Mouse (Mus musculus) v-Abl transformed pro-B cells (cell line): Measurements from ENCODE around the gene St6galnac6.

Experiments used
- in situ Hi-C, 2 experiments: fragments of 400-800 bp; cut with MboI; formaldehyde crosslinking; loops; one replicate each; pipeline ENCODE4 v1.15.1; 2025; ENCODE audit not compliant: unreplicated experiment in 2 of 2

The St6galnac6 gene

GRCm38 (mm10) chr2:32582830-32583799 is 16.4 kb upstream of the St6galnac6 start:
- in situ Hi-C loops: loop anchor here in 1 of 2 experiments (25.0 kb wide), 1 partner anchor 104 kb away; no protein-coding TSS in a partner anchor

GRCm38 (mm10) chr2:32585149-32585714 is 14.3 kb upstream of the St6galnac6 start:
- in situ Hi-C loops: loop anchor here in 1 of 2 experiments (25.0 kb wide), 1 partner anchor 102 kb away; no protein-coding TSS in a partner anchor

GRCm38 (mm10) chr2:32586871-32587351 is 12.6 kb upstream of the St6galnac6 start, which contains the start of gene St6galnac4:
TSS of gene St6galnac4 (plus strand) at chr2:32587095.
- in situ Hi-C loops: loop anchor here in 1 of 2 experiments (25.0 kb wide), 1 partner anchor 100 kb away; no protein-coding TSS in a partner anchor

- in situ Hi-C loops: loop anchor here in 1 of 2 experiments (25.0 kb wide), 1 partner anchor 99 kb away; no protein-coding TSS in a partner anchor
Observed at GRCm38 (mm10) chr2:32587731-32588321, 11.7 kb upstream of the St6galnac6 start.

GRCm38 (mm10) chr2:32589213-32589795 is 10.2 kb upstream of the St6galnac6 start:
- in situ Hi-C loops: loop anchor here in 1 of 2 experiments (25.0 kb wide), 1 partner anchor 98 kb away; no protein-coding TSS in a partner anchor

- in situ Hi-C loops: loop anchor here in 1 of 2 experiments (25.0 kb wide), 1 partner anchor 97 kb away; no protein-coding TSS in a partner anchor
Observed at GRCm38 (mm10) chr2:32590224-32590623, 9.3 kb upstream of the St6galnac6 start.

- in situ Hi-C loops: loop anchor here in 1 of 2 experiments (25.0 kb wide), 1 partner anchor 96 kb away; no protein-coding TSS in a partner anchor
Observed at GRCm38 (mm10) chr2:32591249-32591648, 8.3 kb upstream of the St6galnac6 start.

- in situ Hi-C loops: loop anchor here in 1 of 2 experiments (25.0 kb wide), 1 partner anchor 91 kb away; no protein-coding TSS in a partner anchor
Observed at GRCm38 (mm10) chr2:32596725-32597124, 2.8 kb upstream of the St6galnac6 start.

GRCm38 (mm10) chr2:32597248-32597647 is 2.3 kb upstream of the St6galnac6 start:
- in situ Hi-C loops: loop anchor here in 1 of 2 experiments (25.0 kb wide), 1 partner anchor 90 kb away; no protein-coding TSS in a partner anchor

GRCm38 (mm10) chr2:32597699-32598098 is 1.8 kb upstream of the St6galnac6 start:
- in situ Hi-C loops: loop anchor here in 1 of 2 experiments (25.0 kb wide), 1 partner anchor 90 kb away; no protein-coding TSS in a partner anchor

- in situ Hi-C loops: loop anchor here in 1 of 2 experiments (25.0 kb wide), 1 partner anchor 89 kb away; no protein-coding TSS in a partner anchor
Observed at GRCm38 (mm10) chr2:32598506-32598905, 1.0 kb upstream of the St6galnac6 start.

GRCm38 (mm10) chr2:32601417-32602065 is 2.0 kb downstream of the St6galnac6 start:
- in situ Hi-C loops: no loop called here

- in situ Hi-C loops: no loop called here
Observed at GRCm38 (mm10) chr2:32602600-32603054, 3.1 kb downstream of the St6galnac6 start.

- in situ Hi-C loops: no loop called here
Observed at GRCm38 (mm10) chr2:32604631-32605030, 5.1 kb downstream of the St6galnac6 start.

GRCm38 (mm10) chr2:32606161-32607142 is 6.9 kb downstream of the St6galnac6 start:
- in situ Hi-C loops: no loop called here

GRCm38 (mm10) chr2:32607262-32607947 is 7.9 kb downstream of the St6galnac6 start:
- in situ Hi-C loops: no loop called here

- in situ Hi-C loops: no loop called here
Observed at GRCm38 (mm10) chr2:32608141-32608777, 8.8 kb downstream of the St6galnac6 start.
